Mouse (Mus musculus): ENCODE measurements around the gene Apeh.

- TF ChIP-seq POLR2A (IDR thresholded peaks at IDR 0.05; ENCODE audit: control insufficient read depth in 1 of 2, insufficient read depth in 1 of 2, low read depth in 1 of 2, low read length in 2 of 2, poor library complexity in 1 of 2): no peak
- no peak for TF ChIP-seq USF2 (IDR thresholded peaks at IDR 0.05; ENCODE audit: borderline replicate concordance in 1 of 2, insufficient read depth in 1 of 2, low read depth in 1 of 2, low read length in 2 of 2)
- TF ChIP-seq MXI1 (IDR thresholded peaks at IDR 0.05; ENCODE audit: low read depth, low read length): no peak
Measured at GRCm38 (mm10) chr9:108126436-108127180, 32.2 kb upstream of the Apeh start.
